Mouse (Mus musculus) liver, embryonic 16.5 days (tissue): ENCODE data around the gene Foxn1. TPM values are rescaled to one million over a fixed set of nuclear protein-coding genes. Genes with fewer than 3 reads are reported as not detected.

ENCODE experiments used
- ATAC-seq: fragments of 200-750 bp; cut with Nextera tagmentation; 2 replicates; pipeline ENCODE4 v1.8.0; 2017; ENCODE audit warnings: low read depth, mild to moderate bottlenecking, moderate number of reproducible peaks, moderate library complexity
- H3K27ac ChIP-seq: fragments of 300-500 bp; sonication (generic); 2 replicates; pipeline ENCODE4 v1.5.1; 2014; ENCODE audit warnings: mild to moderate bottlenecking, low read length
- H3K27me3 ChIP-seq: fragments of 300-500 bp; sonication (generic); 2 replicates; pipeline ENCODE4 v1.6.1; 2014; ENCODE audit warnings: low read depth, low read length, mixed read lengths; ENCODE audit not compliant: control insufficient read depth, insufficient read depth
- H3K36me3 ChIP-seq: fragments of 300-500 bp; sonication (generic); 2 replicates; pipeline ENCODE4 v1.6.1; 2014; ENCODE audit warnings: mild to moderate bottlenecking; ENCODE audit not compliant: control insufficient read depth, insufficient read depth
- H3K4me1 ChIP-seq: fragments of 300-500 bp; sonication (generic); 2 replicates; pipeline ENCODE4 v1.6.1; 2014; ENCODE audit warnings: low read depth, low read length, mixed read lengths; ENCODE audit not compliant: control insufficient read depth
- H3K4me2 ChIP-seq: fragments of 300-500 bp; sonication (generic); 2 replicates; pipeline ENCODE4 v1.6.1; 2014; ENCODE audit warnings: low read depth, low read length, mixed read lengths
- H3K4me3 ChIP-seq: fragments of 300-500 bp; sonication (generic); 2 replicates; pipeline ENCODE4 v1.5.1; 2014; ENCODE audit warnings: low read depth, mild to moderate bottlenecking, low read length
- H3K9ac ChIP-seq: fragments of 300-500 bp; sonication (generic); 2 replicates; pipeline ENCODE4 v1.6.1; 2014; ENCODE audit warnings: low read depth, low read length
- H3K9me3 ChIP-seq: fragments of 300-500 bp; sonication (generic); replicated peaks from 2 replicates; pipeline ENCODE4 v1.6.1; 2016; ENCODE audit warnings: low read length; ENCODE audit not compliant: control insufficient read depth
- WGBS: fragments of 180-500 bp; shearing (Covaris S2); extraction: QIAGEN DNeasy Blood & Tissue Kit; methylation state at CpG from one replicate; pipeline ENCODE4 v1.1.7; 2014; ENCODE audit not compliant: insufficient replicate concordance; 5-methylcytosine and 5-hydroxymethylcytosine counted together
- polyA plus RNA-seq: library from polyadenylated mRNA; unstranded; fragments of >200 nt; fragmentation: Nextera tagmentation; extraction: Ambion mirVana; gene quantifications from 2 replicates; pipeline ENCODE4 v1.2.1, GENCODE M21; 2015

Gene Foxn1
- polyA plus RNA-seq, 1 experiment from 2014 or later: not detected

GRCm38 (mm10) chr11:78355471-78356238 is 30.7 kb downstream of the Foxn1 start:
- Histone ChIP-seq H3K4me3 (no peak overlapping the region), H3K27me3 (no peaks in the 10 kb centered on the region), H3K9ac (no peak overlapping the region), H3K36me3 (no peaks in the 10 kb centered on the region), H3K4me1 (peaks cover 6% of the 10 kb centered on the region), H3K27ac (no peak overlapping the region), H3K9me3 (no peaks in the 10 kb centered on the region), H3K4me2 (no peak overlapping the region)
- WGBS: 25% methylated on average over 4 of the region's 4 CpGs
- ATAC-seq: no peak

DNA sequence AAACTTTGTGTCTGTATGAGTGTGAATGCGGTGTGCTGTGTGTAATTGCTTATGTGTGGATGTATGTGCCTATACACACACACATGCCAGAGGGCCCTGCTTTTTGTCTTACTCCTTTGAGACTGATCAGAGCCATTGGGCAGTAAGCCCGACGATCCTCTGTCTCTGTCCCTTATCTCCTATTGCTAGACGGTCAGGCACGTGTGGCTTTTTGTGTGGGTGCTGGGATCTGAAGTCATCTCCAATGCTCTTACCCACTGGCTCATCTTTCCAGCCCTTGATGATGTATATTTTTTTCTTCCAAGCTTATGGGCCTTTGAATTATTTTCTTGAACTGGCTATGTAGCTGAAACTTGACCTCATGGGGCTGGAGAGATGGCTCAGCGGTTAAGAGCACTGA is 31.5 kb downstream of the Foxn1 start:
- H3K27ac ChIP-seq: no peak overlapping the region
- no peak for ATAC-seq
- H3K36me3 ChIP-seq: no peaks in the 10 kb centered on the region
- no peaks in the 10 kb centered on the region for H3K9me3 ChIP-seq
- H3K9ac ChIP-seq: no peak overlapping the region
- H3K27me3 ChIP-seq: no peaks in the 10 kb centered on the region
- no peak overlapping the region for H3K4me3 ChIP-seq
- no peak overlapping the region for H3K4me2 ChIP-seq
- peaks cover under 1% of the 10 kb centered on the region for H3K4me1 ChIP-seq
- 49% methylated on average over 6 of the region's 6 CpGs for WGBS

DNA sequence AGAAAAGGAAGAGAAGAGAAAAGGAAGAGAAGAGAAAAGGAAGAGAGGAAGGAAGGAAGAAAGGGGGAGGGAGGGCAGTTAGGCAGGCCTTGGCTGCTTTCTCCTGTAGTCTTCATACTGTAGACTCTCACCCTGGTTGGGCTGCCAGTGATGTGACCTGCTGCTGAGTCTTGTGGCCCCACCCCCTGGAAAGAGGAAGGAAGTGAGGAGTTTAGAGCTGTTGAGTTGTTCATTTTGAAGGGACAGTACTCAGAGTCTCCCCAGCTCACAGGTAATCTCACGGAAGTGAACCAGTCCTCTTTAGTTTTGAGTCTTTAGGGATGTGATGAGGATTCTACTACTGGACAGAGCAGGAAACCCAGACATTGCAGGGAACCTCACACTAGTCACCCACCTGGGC is 33.3 kb downstream of the Foxn1 start:
- H3K4me3 ChIP-seq: no peak overlapping the region
- no peak for ATAC-seq
- WGBS: 41% methylated on average over 1 of the region's 1 CpGs
- no peaks in the 10 kb centered on the region for H3K9me3 ChIP-seq
- no peak overlapping the region for H3K9ac ChIP-seq
- no peak overlapping the region for H3K27ac ChIP-seq
- no peak overlapping the region for H3K4me2 ChIP-seq
- peaks cover 5% of the 10 kb centered on the region; the same call in 1 of the 2 replicates for H3K36me3 ChIP-seq
- H3K4me1 ChIP-seq: peaks cover 18% of the 10 kb centered on the region
- H3K27me3 ChIP-seq: no peaks in the 10 kb centered on the region

DNA sequence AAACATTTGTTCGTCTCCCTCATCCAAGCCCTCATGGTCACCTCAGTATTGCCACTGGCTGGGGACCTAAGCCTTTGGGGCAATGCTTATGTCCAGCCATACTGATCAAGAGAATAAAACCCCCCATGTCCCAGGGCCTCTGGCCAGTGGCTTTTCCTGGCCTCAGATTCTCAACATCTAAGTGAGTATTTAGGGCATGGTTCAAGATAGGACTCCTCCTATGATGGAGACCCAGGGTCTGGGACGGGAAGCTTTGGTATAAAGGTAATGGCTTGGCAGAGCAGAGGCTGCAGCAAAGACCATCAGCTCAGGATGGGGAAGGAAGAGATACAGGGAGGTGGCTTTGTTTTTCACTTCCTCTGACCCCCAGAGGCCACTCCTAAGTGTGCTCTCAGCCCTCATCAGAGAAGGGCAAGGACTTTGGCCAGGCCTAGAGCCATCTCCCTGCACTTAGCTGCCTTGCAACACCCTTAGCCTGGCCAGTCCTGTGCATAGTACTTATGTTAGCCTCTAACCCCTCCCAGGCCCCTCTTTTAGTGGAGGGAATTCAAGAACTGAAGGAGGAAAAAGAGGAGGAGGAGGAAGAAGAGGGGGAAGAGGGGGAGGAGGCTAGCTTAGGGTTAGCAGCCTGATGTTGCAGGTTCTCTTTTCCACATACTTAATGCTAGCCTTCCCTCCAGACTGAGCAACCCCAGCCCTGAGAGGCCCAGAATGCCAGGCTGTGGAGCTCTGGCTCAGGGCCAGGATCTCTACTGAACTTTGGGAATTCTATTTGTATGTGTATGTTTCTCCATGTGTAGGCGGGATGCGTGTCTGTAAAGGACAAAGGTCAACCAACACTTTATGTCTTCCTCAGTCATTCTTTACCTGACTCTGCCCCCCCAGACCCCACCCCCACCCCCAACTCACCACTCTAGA is 36.7 kb downstream of the Foxn1 start:
- Histone ChIP-seq H3K4me1 (peaks cover 51% of the 10 kb centered on the region), H3K9ac (no peak overlapping the region), H3K27me3 (no peaks in the 10 kb centered on the region), H3K4me2 (no peak overlapping the region), H3K27ac (peak overlapping the region; percentile 80), H3K9me3 (no peaks in the 10 kb centered on the region), H3K4me3 (no peak overlapping the region), H3K36me3 (peaks cover 5% of the 10 kb centered on the region; the same call in 1 of the 2 replicates)
- ATAC-seq: peak; percentile 59
- WGBS: 58% methylated on average over 4 of the region's 4 CpGs

DNA sequence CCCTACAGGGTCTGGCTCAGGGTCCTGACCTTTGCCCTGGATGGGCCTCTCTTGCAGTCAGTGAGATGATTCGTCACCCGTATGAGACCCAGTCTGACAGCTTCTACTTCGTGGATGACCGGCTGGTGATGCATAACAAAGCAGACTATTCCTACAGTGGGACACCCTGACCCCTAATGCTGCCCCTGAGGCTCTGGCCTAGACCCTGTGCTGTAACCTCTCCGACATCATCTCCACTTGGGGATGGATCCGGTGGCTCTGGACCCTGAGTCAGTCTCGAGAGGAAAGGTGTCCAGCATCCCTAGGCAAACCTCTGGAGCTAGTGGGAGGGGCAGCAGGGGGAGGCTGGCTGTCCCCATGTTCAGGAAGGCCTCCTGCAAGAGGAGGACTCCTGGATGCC is 37.9 kb downstream of the Foxn1 start:
- Histone ChIP-seq H3K36me3 (peaks cover 5% of the 10 kb centered on the region; the same call in 1 of the 2 replicates), H3K4me1 (peaks cover 63% of the 10 kb centered on the region), H3K27ac (peak overlapping the region; percentile 35), H3K4me2 (no peak overlapping the region), H3K9ac (0 out of 2 replicates have a peak overlapping the region, but pooled peaks have one; percentile 5), H3K27me3 (no peaks in the 10 kb centered on the region), H3K4me3 (no peak overlapping the region), H3K9me3 (no peaks in the 10 kb centered on the region)
- 58% methylated on average over 7 of the region's 7 CpGs for whole genome bisulfite sequencing
- ATAC-seq: no peak

GRCm38 (mm10) chr11:78347908-78348307 is 38.5 kb downstream of the Foxn1 start:
- ATAC-seq: no peak
- Histone ChIP-seq H3K9ac (no peak overlapping the region), H3K4me3 (no peak overlapping the region), H3K4me2 (no peak overlapping the region), H3K4me1 (peaks cover 67% of the 10 kb centered on the region), H3K27me3 (no peaks in the 10 kb centered on the region), H3K27ac (peak overlapping the region; percentile 54; the same call in 1 of the 2 replicates), H3K9me3 (no peaks in the 10 kb centered on the region), H3K36me3 (peaks cover 5% of the 10 kb centered on the region; the same call in 1 of the 2 replicates)
- 72% methylated on average over 9 of the region's 9 CpGs for WGBS

DNA sequence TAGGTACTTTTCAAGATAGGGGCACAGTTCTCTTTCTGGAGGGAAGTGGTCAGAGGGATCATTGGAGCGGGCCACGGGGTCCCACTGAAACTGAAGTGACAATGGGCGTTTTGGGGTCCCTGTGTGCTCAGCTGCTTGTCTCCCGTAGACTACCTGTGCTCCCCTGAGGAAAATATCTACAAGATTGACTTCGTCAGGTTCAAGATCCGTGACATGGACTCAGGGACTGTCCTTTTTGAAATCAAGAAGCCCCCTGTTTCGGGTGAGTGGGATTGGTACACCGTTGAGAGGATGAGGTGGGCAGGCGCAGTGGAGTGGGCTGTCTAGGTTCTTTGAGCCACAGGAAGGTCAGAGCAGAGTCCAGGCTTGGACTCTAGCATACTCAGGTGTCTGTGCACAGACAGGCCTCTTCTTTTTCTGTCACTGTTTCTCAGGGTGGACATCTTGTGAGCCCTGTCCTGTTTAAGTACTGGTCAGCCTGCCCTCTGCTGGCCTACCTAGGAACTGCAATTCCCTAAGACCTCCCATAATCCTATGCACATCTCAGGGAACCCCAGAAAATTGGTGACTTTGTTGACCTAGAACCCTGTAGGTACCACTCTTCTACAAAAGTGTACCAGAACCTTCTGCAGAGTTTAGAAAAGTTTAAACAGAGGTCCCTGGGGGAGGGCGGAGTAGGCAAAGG is 39.1 kb downstream of the Foxn1 start:
- H3K4me2 ChIP-seq: no peak overlapping the region
- no peak for ATAC-seq
- 80% methylated on average over 10 of the region's 10 CpGs for WGBS

DNA sequence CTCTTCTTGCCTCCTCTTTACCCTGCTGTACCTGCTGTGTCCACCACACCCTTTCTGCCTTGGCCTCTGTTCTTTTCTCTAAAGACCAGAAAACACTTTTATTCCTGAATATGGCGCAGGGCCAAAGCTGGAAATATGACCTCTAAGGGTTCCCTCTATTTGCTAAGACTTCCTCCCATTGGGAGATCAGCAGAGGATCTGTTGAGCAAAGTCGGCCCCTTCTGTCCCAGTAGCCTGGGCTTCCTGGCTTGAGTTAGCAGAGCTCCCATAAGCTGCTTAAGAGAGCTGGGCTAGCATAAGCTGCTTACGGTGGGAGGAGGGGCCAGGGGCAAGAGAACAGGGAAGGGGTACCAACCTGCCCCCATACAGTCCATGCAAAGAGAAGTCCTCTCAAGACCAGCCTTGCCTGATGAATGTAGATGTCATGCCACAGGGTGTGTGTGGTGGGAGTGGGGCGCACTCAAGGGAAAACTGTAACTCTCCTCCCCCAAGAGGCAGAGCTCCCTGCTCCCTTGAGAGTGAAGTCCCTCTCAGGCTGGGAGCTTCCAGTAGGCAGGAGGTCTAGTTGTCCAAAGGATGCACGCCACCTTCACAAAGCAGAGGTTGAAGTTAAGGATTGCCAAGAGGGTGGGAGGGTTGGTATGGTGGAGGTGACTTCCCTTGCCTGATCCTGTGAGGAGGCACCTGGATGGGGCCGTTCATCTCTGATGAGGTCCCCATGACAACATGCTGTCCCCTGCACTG is 39.9 kb downstream of the Foxn1 start:
- H3K9me3 ChIP-seq: no peaks in the 10 kb centered on the region
- no peaks in the 10 kb centered on the region for H3K27me3 ChIP-seq
- H3K27ac ChIP-seq: peak overlapping the region; percentile 83
- peaks cover 70% of the 10 kb centered on the region for H3K4me1 ChIP-seq
- H3K4me2 ChIP-seq: peak overlapping the region; percentile 100; the same call in 1 of the 2 replicates
- H3K4me3 ChIP-seq: no peak overlapping the region
- peak overlapping the region; percentile 44 for H3K9ac ChIP-seq
- 65% methylated on average over 6 of the region's 6 CpGs for WGBS
- ATAC-seq: no peak
- peaks cover 5% of the 10 kb centered on the region; the same call in 1 of the 2 replicates for H3K36me3 ChIP-seq

More for the DNA sequence above, 39.1 kb downstream of the Foxn1 start:
- Histone ChIP-seq H3K4me1 (peaks cover 70% of the 10 kb centered on the region), H3K36me3 (peaks cover 5% of the 10 kb centered on the region; the same call in 1 of the 2 replicates), H3K27me3 (no peaks in the 10 kb centered on the region), H3K27ac (peak overlapping the region; percentile 54; the same call in 1 of the 2 replicates), H3K4me3 (no peak overlapping the region), H3K9me3 (no peaks in the 10 kb centered on the region), H3K9ac (no peak overlapping the region)
